In genomic region chr7:43482090-43482716, GRCm38 (mm10) we compare ENCODE assay signal across 9 mouse cellular contexts. TPM values are rescaled to one million over a fixed set of nuclear protein-coding genes. Genes with fewer than 3 reads are reported as not detected.
DNase-seq lines count a peak whose midpoint lies in the region; ATAC-seq and TF ChIP-seq lines count a peak whose summit lies in the region.
"Had no signal": no experiment of that assay in that cellular context is flagged by ENCODE, and none has a peak within 500 bp of the region (broad histone marks: within the 10 kb centered on the region; RNA-seq: fewer than 3 reads in every experiment).

No protein-coding gene starts in this region.

- no peak overlapping the region for H3K9ac ChIP-seq in heart, embryonic 16.5 days (ENCODE audit: low read length)
- no peak overlapping the region for H3K9ac ChIP-seq in heart, adult 2 months (ENCODE audit: low read depth, low read length)
- no peak overlapping the region for H3K9ac ChIP-seq in forebrain, embryonic 13.5 days

- peaks cover 3% of the 10 kb centered on the region; the same call in 1 of the 2 replicates for H3K4me1 ChIP-seq in heart, embryonic 16.5 days (ENCODE audit: control insufficient read depth, insufficient read depth, low read length)
- no peaks in the 10 kb centered on the region for H3K4me1 ChIP-seq in heart, adult 2 months (ENCODE audit: control insufficient read depth, insufficient read depth, low read length)
- H3K4me1 ChIP-seq in forebrain, embryonic 13.5 days, result peaks cover 31% of the 10 kb centered on the region

- no peak overlapping the region for H3K4me3 ChIP-seq in heart, embryonic 16.5 days (ENCODE audit: low read length)
- H3K4me3 ChIP-seq in heart, adult 2 months, result no peak overlapping the region
- H3K4me3 ChIP-seq in forebrain, embryonic 13.5 days, result no peak overlapping the region

- 58% methylated on average over 8 of the region's 8 CpGs for WGBS in heart, embryonic 16.5 days
- 67% methylated on average over 8 of the region's 8 CpGs for WGBS in heart, adult 2 months
- WGBS in forebrain, embryonic 13.5 days, result 34% methylated on average over 8 of the region's 8 CpGs

- H3K36me3 ChIP-seq in heart, embryonic 16.5 days (ENCODE audit: control insufficient read depth, insufficient read depth), result no peaks in the 10 kb centered on the region
- no peaks in the 10 kb centered on the region for H3K36me3 ChIP-seq in heart, adult 2 months (ENCODE audit: control insufficient read depth, insufficient read depth, low read length)
- H3K36me3 ChIP-seq in forebrain, embryonic 13.5 days (ENCODE audit: poor library complexity, severe bottlenecking), result peaks cover 8% of the 10 kb centered on the region

- intact Hi-C loops in heart, adult 2 months (cut with DNase I), result no loop called here

- H3K27ac ChIP-seq in heart, embryonic 16.5 days (ENCODE audit: low read length), result no peak overlapping the region
- no peak overlapping the region for H3K27ac ChIP-seq in heart, adult 2 months
- no peak overlapping the region for H3K27ac ChIP-seq in forebrain, embryonic 13.5 days

- TF ChIP-seq POLR2A in heart, adult 2 months (IDR thresholded peaks at IDR 0.05; ENCODE audit: insufficient read depth, low read depth, low read length), result no peak

- DNase-seq in heart, adult 2 months, result no peak
- peak; percentile 35 for DNase-seq in MN1 (ENCODE audit: low spot score)
- peak; percentile 68 to 69 for DNase-seq in kidney, postnatal 4 days
- no peak for DNase-seq in natural killer cell, adult 2 months (ENCODE audit: low spot score in 2 of 2)
- no peak for DNase-seq in B cell, adult 2 months
- DNase-seq in thymus, postnatal 36 days, result no peak
- DNase-seq: heart, adult 11 months had no signal

- peak; percentile 62 for ATAC-seq in heart, embryonic 16.5 days (replicated peaks; ENCODE audit: extremely low read depth, insufficient read depth, low FRiP score)
- ATAC-seq in forebrain, embryonic 13.5 days, result peak; percentile 72

- no peak overlapping the region for H3K4me2 ChIP-seq in heart, embryonic 16.5 days (ENCODE audit: low read depth, low read length)
- H3K4me2 ChIP-seq in forebrain, embryonic 13.5 days, result no peak overlapping the region

- peaks cover 11% of the 10 kb centered on the region for H3K27me3 ChIP-seq in heart, embryonic 16.5 days (ENCODE audit: control insufficient read depth, insufficient read depth, low read length)
- no peaks in the 10 kb centered on the region; the same call in 1 of the 2 replicates for H3K27me3 ChIP-seq in heart, adult 2 months (ENCODE audit: control insufficient read depth, insufficient read depth, low read length)
- peaks cover 16% of the 10 kb centered on the region for H3K27me3 ChIP-seq in forebrain, embryonic 13.5 days

- H3K9me3 ChIP-seq in heart, embryonic 16.5 days (replicated peaks; ENCODE audit: control insufficient read depth, low read length), result no peaks in the 10 kb centered on the region
- no peaks in the 10 kb centered on the region for H3K9me3 ChIP-seq in forebrain, embryonic 13.5 days (replicated peaks)

- H3K79me2 ChIP-seq in heart, adult 2 months (replicated peaks; ENCODE audit: control insufficient read depth, insufficient read depth, low read length), result no peaks in the 10 kb centered on the region

- no peak for TF ChIP-seq CTCF in heart, adult 2 months (IDR thresholded peaks at IDR 0.05)

- TF ChIP-seq EP300 in heart, adult 2 months (IDR thresholded peaks at IDR 0.05; ENCODE audit: insufficient read depth, low read depth, low read length), result no peak

RNA-seq across cellular contexts. Expression of gene Iglon5, which starts 7.7 kb away (rescaled TPM):
- polyA plus RNA-seq in heart, embryonic 16.5 days (2015; fragmentation: Nextera tagmentation; extraction: Ambion mirVana), result 0.06 TPM in 1 of 2 replicates, not detected in the other
- total RNA-seq in heart, adult 2 months (2021), result under 1 TPM; 0.14 to 0.16 TPM
- polyA plus RNA-seq in heart, adult 2 months (2012; rRNA removed), result 0.56 and 0.78 TPM in 2 replicates
- polyA plus RNA-seq in forebrain, embryonic 13.5 days (2015; fragmentation: Nextera tagmentation; extraction: Ambion mirVana), result 3.7 and 4.9 TPM in 2 replicates

RNA-seq across cellular contexts. Expression of gene Vsig10l, which starts 19.3 kb away (rescaled TPM):
- 3.4 and 4.2 TPM in 2 replicates for polyA plus RNA-seq in heart, embryonic 16.5 days (2015; fragmentation: Nextera tagmentation; extraction: Ambion mirVana)
- total RNA-seq in heart, adult 2 months (2021), result 1 to 10 TPM; 1.0 to 1.1 TPM
- 3.0 TPM in 2 replicates for polyA plus RNA-seq in heart, adult 2 months (2012; rRNA removed)
- polyA plus RNA-seq in forebrain, embryonic 13.5 days (2015; fragmentation: Nextera tagmentation; extraction: Ambion mirVana), result 4.2 and 4.9 TPM in 2 replicates

RNA-seq across cellular contexts. Expression of gene 4931406B18Rik, which starts 23.5 kb away (rescaled TPM):
- not detected in 2 replicates for polyA plus RNA-seq in heart, embryonic 16.5 days (2015; fragmentation: Nextera tagmentation; extraction: Ambion mirVana)
- not detected for total RNA-seq in heart, adult 2 months (2021)
- not detected in 2 replicates for polyA plus RNA-seq in heart, adult 2 months (2012; rRNA removed)
- polyA plus RNA-seq in forebrain, embryonic 13.5 days (2015; fragmentation: Nextera tagmentation; extraction: Ambion mirVana), result not detected in 2 replicates

RNA-seq across cellular contexts. Expression of gene Gm45233, which starts 38.3 kb away (rescaled TPM):
- 0.18 and 0.97 TPM in 2 replicates for polyA plus RNA-seq in heart, embryonic 16.5 days (2015; fragmentation: Nextera tagmentation; extraction: Ambion mirVana)
- under 1 TPM; 0.73 to 0.82 TPM for total RNA-seq in heart, adult 2 months (2021)
- polyA plus RNA-seq in heart, adult 2 months (2012; rRNA removed), result 2.2 and 4.7 TPM in 2 replicates
- 0.26 and 0.47 TPM in 2 replicates for polyA plus RNA-seq in forebrain, embryonic 13.5 days (2015; fragmentation: Nextera tagmentation; extraction: Ambion mirVana)

RNA-seq across cellular contexts. Expression of gene Etfb, which starts 38.3 kb away (rescaled TPM):
- 803 and 831 TPM in 2 replicates for polyA plus RNA-seq in heart, embryonic 16.5 days (2015; fragmentation: Nextera tagmentation; extraction: Ambion mirVana)
- 1,000 to 10,000 TPM; 1,250 to 1,384 TPM for total RNA-seq in heart, adult 2 months (2021)
- polyA plus RNA-seq in heart, adult 2 months (2012; rRNA removed), result 731 and 1,097 TPM in 2 replicates
- polyA plus RNA-seq in forebrain, embryonic 13.5 days (2015; fragmentation: Nextera tagmentation; extraction: Ambion mirVana), result 152 and 167 TPM in 2 replicates

Comparison
In these comparisons a context has a peak if more than half of its experiments do, and no peak if none do; other contexts are left out.
1. DNase-seq: peak in MN1 (single experiment) and kidney, postnatal 4 days (2 of 2); none in heart, adult 2 months (0 of 2), natural killer cell, adult 2 months (0 of 2), B cell, adult 2 months (0 of 2) and thymus, postnatal 36 days (0 of 2).